Mouse (Mus musculus) lung, postnatal 36 days (tissue): Measurements from ENCODE around the gene Atp2b2.
A peak's percentile ranks its signal among the peaks of the same experiment; 100 is the strongest.
"Not testable (repeated sequence)": the region's sequence is repeated elsewhere in the genome, so short reads cannot be mapped to it uniquely, and the experiment has no call there.

Source experiments
- DNase-seq: peaks from one replicate; pipeline ENCODE4 v3.0.0; 2022; ENCODE audit warnings: mixed read lengths

Gene Atp2b2

DNA sequence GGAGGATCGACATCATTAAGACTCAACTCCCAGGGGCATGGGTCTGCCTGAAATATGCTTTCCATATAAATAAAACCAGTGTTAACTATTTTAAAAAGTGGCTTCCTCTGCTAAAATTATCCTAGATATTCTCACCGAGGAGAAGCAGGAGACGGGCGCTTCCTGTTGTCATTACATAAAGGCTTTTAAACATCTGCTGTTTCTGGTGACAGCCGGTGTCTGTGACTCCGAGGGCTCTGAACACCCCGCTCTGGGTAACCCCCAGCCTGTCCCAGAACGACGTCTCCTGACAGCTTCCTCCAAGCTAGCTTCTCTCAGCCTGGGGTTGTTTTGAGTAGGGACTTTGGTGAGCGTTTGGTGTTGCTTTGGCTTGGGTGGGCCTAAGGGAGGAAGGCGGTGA lies 273.6 kb downstream of the Atp2b2 start:
- DNase-seq: no peak

DNA sequence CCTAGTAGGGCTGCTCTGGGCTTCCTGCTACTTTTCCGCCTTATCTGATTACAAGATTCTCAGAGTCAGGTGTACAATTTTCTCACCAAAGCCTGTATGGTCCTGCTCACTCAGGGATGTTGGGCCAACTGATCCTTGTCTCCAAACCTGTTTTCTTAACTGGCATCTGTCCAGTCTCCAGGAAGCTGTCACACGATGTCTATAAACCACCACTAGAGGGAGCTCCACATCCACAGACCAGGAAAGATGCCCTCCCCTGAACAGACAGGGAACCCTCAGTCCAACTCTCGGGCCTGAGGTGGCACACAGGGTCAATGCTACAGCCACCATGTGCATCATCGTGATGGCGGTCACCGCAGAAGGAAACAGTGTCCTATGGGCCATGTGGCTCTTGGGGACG lies 280.8 kb downstream of the Atp2b2 start:
- DNase-seq: peak; percentile 78

DNA sequence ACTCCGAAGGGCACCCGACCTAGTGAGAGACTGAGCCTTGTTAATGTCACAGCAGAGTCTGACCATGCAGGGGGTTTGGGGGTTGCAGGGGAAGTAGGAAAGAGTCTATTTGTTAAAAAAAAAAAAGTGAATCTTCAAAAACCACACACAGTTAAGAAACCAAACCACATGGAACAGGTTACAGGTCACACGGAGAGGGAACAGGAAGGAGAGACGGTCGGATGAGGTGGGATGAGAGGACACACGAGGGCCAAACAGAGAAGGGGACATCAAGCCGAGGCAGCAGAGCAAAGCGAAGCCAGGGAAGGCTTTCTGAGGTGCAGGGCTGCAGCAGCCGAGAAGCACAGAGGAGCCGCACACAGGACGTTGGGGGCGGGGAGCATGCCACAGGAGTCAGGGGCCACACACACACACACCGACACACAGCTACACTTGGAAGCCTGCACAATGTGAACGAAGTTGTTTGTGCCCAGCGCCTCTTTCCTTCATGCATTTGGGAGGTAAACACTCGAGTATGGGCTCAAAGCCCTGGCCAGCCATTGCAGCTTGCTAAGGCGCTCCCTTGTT lies 293.2 kb downstream of the Atp2b2 start:
- peak; percentile 21 for DNase-seq

DNA sequence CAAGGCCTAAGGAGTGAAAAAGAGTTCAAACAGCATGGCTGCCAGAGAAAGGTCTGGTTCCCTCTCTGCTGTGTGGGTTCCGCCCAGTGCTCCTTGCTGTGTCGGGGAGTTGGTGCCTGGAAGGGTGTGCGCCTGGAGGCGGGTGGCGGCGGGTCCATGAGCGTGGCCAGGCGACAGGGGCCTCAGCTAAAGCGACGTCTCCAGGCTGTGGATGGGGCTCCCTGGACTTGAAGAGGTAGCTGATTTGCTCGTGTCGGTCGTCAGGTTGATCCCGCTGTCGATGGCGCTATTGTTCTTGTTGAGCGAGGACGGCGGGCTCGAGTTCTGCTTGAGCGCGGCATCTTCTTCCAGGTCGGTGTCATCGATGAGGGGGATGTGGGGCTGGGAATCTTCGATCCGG lies 294.1 kb downstream of the Atp2b2 start:
- no peak for DNase-seq

DNA sequence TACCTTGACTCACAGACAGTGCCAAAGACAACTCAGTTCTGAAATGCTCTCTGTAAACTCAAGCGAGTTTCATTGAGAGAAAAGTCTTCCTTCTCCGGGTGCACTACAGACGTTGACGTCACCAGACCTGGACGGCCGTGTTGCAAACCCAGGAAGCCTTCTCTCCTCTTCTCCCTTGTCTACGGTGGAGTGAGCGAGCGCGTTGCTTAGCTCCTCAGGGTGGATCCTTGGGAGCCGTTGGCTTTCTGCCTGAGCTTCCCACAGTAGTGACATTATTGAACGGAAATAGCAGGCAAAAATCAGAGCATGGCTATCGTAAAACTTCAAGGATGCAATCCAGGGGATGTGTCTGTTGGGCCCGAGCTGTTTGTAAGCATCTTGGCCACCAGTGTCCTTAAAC lies 295.1 kb downstream of the Atp2b2 start:
- DNase-seq: no peak

DNA sequence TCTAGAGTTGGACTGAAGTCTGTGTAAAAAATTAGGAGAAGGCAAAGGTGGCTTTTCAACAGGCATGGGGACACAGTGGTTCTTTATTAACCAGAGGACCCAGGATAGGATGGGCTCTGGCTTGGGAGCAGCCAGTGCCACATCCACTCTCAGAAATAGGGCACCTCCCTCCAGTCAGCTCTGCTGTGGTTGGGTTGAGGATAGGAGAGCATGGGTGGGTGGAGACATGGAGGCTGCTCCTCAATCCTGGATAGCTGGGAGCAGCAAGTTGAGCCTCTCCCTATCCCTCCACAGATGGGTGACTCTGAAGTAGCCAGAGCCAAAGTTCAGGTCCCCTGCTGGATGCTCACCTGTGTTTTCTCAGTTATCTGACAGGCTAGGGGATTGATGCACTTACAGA lies 297.3 kb downstream of the Atp2b2 start:
- no peak for DNase-seq

DNA sequence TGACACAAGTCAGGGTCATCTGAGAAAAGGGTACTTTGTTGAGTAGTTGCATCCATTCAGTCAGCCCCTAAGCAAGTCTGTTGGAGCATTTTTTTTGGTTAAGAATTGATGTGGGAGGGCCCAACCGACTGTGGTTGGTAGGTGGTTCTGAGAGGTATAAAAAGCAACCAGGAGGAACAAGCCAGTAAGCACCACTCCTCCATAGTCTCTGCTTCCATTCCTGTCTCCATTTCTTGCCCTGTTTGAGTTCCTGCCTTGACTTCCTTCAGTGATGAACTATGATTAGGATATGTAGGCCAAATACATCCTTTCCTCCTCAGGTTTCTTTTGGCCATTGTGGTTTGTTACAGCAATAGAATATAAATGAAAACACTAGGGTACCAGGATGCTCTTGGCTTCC lies 299.3 kb downstream of the Atp2b2 start:
- no peak for DNase-seq

DNA sequence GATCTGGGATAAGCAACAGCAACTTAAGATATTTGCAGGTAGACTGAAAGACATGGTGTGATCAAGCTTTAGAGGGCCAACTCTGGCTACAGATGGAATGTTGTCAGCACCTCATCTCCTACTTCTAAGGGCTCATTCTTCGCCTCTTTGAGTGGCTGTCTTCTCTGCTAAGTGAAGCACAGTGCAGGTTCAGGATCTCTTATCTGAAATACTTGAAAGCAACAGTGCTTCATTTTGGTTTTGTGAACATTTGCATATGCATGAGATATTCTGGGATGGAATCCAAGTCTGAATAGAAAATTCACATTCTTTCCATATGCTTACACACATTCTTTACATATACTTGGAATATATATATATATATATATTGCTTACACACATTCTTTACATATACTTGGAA lies 300.1 kb downstream of the Atp2b2 start:
- DNase-seq: no peak

DNA sequence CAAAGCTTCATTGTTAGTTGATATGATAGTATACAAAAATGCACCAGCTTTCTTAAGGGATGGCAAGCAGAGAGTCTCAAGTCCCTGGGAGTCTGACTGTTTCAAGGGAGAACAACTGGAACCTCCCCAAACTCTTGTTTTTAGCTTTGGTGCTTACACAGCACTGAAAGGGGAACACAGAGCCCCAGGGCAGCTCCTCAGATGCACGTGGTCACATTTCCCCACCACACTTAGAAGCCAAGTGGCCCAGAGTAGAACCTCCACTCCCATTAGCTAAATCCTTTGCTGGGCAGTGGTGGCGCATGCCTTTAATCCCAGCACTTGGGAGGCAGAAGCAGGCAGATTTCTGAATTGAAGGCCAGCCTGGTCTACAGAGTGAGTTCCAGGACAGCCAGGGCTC lies 301.0 kb downstream of the Atp2b2 start:
- no peak for DNase-seq

DNA sequence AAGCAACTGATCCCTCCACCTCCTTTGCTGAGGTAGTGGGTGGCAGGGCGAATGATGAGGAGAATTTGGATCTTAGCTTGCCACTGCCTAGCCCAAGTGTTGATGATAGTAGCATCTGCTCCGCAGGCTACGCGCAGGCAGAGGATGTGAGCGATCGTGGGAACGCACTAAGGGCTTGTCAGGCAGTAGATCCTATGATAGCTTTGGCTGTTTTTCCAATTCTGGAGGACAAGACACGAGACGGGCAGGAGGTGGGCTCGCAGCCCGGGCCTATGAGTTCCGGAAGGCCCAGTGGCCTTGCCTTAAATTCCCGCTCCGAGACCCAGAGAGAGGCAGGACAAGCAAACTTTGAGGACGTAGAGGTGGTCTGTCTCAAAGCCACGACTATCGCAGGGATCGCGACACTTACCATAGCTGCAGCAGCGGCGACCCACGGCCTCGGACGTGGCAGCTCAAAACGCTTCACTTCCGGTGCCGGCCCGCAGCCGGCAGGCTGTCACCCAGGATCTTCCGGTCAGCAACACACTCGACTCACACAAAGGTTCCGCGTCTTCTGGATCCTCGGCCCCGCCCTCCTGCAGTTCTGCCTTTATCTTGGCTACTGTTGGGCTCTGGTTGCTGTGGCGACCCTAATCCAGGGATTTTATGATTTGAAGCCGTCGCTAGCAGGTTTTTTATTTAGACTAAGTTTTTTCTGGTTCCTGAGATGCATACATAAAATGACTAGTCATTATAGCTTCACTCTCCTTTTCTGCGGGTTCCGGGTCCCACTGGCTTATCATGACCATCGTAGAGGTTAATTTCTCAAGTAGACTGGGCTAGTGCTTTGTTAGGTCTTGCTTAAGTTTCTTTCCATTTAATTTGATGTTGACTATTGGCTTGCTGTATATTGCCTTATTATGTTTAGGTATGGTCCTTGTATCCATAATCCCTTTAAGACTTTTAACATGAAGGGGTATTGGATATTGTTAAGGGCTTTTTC lies 301.9 kb downstream of the Atp2b2 start, which contains the start of gene Sec13:
Sec13 (minus strand) TSS at position 508 of the 982 bp plus-strand sequence.
- peak; percentile 87 for DNase-seq

DNA sequence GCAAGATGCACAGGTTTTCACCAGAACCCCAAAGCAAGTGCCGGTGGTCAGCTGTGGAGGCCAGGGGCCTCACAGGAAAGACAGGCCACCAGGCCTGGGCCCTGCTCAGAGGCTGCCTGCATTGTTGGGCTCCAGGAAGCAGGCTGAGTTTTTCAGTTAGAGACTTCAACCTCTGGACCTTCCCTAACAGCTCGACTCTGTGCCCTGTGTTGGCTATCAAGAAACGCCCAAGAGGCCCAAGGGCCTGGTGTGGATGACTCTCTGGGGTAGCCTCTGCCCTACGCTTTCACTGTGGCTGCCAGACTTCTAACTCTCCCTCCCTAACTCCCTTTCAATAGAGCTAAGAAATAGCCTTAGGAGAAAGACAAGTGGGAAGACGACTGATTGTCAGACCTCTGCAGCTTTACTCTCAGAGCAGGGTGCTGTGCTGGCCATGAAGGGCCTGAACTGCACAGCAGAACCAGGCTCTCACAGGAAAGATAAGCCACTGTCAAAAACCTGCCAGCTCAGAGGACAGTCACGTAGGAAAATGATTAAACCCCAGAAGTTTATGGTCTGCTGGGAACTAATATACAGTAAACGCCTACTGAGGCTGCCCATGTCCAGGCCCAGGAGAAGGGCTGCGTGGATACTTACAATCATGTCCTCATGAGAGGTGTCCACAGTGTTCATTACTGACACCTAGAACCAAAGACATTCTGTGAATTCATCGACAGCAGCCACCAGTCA lies 304.9 kb downstream of the Atp2b2 start:
- no peak for DNase-seq

DNA sequence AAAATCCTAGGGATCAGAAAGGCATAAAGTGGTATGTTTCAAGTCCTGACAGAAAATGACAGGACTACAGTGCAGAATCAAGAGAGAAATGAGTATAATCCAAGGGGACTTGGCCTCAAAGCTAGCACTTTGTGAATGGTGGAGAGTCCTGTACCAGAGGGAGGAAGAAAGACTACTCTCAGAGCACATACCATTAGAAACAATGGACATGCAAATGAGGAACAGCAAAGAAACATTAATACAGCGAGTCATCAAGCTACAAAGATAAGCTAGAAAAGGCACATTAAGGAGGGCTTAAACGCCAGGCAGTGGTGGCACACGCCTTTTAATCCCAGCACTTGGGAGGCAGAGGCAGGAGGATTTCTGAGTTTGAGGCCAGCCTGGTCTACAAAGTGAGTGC lies 311.1 kb downstream of the Atp2b2 start:
- DNase-seq: no peak

DNA sequence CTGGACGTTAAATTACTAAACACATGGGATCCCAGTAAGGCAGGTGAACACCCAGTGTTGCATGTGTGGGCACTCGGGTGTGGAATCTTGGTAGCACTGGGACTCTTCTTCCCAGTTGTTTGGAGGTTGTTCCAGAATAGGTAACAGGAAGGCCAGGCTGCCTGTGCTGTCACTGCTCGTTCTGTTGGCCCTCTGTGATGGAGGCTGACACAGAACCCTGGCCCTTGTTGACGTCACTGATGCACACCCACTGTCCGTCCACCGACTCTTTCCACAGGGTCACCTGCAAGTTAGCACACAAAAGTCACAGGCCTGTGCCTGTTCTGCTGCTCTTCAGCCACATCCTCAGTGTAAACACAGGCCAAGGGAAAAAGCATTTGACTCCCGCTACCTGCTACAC lies 314.2 kb downstream of the Atp2b2 start:
- DNase-seq: no peak

DNA sequence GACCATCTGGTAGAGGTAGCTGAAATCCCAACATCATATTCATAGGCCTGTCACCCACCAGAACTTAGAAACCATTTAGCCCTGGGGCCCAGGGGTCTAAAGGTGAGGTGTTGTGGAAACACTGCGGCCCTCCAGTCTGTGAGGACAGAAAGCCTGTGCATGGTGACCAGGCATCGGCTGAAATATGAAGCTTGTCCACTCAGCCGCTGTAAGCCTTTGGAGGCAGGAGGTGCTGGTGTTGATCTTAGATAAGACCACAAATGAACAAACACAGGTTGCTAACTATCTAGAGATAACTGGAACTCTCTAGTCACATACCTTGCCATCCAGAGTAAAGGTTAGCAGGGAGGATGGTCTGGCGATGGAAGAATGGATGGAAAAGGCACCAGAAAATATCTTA lies 321.4 kb downstream of the Atp2b2 start:
- DNase-seq: peak; percentile 32

DNA sequence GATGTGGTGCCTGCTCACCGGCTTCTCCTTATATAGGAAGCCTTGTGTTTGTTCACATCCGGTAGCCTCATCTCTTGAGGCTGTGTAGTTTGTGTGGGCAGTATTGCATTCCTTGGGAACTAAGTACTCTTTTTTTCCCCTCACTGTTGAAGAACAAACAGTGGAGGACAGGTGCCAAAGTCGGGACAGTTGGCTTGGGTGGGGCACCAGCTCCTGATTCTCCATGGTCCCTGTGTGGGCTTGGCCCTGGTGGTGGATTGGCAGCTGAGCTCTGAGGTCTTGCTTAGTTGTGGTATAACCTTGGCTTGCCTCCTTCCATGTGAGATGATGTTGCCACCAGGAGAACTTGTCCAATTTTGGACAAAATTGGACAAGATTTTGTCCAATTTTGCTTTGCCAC lies 322.5 kb downstream of the Atp2b2 start, which contains the start of gene Ghrl:
Ghrl (minus strand) TSS at position 3 of the 400 bp plus-strand sequence.
- DNase-seq: no peak

DNA sequence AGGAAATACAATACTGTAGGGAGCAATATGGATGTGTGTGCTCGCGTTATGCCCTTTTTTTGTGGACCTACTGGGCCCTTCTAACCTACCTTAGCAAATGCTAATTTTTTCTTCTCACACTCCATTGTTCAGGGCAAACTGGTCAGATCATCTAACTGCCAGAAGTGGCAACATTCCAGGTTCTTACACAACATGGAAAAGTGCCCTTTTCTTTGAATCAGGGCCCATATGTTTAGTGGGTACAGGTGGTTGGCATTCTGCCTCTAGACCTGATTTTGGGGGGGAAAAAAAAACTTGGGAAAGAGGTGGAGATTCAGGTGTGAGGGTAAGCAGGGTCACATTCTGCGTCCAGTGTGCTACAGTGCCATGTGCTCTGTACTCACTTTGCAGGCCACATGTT lies 324.9 kb downstream of the Atp2b2 start:
- peak; percentile 44 for DNase-seq

DNA sequence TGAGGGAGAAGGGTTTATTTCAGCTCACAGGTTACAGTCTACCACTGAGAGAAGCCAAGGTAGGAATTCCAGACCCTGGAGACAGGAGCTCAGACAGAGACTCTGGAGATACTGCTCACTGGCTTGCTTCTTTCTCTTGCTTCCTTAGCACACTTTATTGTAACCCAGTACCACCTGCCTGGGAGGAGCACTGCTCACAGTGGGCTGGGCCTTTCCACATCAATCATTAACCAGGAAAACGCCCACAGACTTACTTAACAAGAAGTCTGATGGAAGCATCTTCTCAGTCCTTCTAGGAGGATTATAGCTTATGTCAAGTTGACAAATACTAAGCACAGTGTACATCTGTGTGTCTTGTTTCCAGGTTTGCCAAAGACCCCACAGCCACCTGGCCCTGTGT lies 327.6 kb downstream of the Atp2b2 start:
- DNase-seq: no peak

DNA sequence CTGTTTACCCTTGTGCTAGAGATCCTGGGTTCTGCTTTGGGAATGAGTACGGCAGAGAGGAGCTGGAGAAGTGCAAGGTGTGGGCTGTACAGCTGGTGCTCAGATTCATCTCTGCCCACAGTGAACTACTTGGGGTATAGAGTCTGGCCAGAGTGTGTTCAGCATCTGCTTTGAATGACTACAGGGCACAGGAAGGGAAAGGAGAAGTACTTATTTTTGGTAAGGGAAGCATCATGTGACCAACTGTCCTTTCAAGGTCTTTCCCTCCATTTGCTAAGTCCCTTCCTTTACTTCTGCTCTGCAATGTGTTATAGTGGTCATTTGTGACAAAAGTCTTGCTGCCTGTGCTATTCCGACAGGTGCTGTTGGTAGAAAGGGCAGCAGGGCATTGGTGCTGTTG lies 328.1 kb downstream of the Atp2b2 start:
- DNase-seq: no peak

DNA sequence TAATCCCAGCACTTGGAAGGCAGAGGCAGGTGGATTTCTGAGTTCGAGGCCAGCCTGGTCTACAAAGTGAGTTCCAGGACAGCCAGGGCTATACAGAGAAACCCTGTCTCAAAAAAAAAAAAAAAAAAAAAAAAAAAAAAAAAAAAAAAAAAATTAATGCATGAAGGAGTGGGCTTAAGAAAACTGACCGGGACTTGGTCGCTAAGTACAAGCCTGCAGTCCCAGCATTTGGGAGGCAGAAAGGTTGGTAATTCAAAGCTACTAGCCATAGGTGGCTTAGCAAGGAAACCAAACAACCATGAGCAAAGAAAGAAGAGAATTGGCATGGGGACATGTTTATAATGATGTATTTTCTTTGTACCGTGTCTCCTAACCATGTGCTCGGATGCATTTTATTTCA lies 329.0 kb downstream of the Atp2b2 start:
- DNase-seq: not testable (repeated sequence)

DNA sequence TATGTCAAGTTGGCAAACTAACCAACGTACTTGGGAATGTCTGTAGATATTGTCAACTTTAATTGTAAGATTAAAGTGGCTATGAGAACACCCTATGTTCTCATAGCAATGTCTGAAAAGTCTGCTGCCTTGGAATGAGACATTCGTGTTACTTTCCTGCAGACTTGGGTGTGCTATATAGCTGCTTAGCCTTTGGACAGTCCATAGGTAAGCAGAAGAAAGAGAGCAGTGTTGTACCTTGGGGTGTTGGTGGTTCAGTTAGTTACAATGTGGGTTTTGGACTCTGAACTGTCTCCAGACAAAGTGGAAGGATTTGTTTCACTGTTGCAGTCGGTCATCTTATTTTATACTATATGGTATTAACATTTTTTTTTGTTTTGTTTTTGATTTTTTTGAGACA lies 329.7 kb downstream of the Atp2b2 start:
- no peak for DNase-seq

DNA sequence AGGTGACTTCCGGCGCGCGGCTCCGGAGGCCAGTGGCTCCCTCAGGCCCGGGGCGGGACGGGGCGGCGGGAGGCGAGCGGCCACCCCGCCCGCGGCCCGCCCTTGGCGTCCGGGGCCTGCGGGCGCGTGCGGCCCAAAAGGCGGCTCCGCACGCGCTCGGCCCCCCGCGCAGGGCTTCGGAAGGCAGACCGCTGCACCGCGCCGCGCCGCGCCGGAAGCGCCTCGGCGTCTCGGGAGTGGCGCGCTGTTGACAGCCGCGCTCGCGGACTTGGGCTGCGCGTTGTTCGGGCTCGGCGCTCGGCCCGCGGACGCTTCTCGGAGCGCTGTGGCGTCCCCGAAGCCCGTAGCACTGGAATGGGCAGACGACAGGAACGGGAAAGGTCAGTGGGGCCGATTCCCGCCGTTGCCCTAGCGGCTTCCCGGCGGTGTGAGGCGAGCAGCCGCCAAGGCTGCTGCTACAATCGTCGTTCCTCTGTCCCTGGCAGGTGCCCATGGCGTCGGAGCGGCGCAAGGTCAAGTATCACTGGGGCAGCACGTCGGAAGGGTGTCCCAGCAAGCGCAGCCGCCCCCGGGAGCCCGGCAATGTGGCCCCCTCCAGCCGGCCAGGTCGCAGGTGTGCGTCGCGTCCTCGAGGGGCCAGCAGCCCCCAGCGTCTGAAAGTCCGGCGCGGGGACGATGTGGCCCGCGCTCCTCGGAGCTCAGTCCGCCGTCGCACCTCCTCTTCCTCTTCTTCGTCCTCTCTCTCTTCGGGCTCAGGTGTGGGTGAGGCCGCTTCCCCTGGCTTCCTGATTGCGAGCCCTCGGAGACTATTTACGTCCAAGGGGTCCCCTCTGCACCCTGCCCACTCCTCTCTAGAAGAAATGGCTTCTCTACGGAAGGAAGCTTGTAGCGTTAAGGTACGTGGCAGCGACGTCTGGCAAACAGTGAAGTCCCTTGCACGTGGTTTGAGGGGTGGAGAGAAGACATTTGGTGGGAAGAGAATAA lies 344.9 kb downstream of the Atp2b2 start:
- DNase-seq: no peak

DNA sequence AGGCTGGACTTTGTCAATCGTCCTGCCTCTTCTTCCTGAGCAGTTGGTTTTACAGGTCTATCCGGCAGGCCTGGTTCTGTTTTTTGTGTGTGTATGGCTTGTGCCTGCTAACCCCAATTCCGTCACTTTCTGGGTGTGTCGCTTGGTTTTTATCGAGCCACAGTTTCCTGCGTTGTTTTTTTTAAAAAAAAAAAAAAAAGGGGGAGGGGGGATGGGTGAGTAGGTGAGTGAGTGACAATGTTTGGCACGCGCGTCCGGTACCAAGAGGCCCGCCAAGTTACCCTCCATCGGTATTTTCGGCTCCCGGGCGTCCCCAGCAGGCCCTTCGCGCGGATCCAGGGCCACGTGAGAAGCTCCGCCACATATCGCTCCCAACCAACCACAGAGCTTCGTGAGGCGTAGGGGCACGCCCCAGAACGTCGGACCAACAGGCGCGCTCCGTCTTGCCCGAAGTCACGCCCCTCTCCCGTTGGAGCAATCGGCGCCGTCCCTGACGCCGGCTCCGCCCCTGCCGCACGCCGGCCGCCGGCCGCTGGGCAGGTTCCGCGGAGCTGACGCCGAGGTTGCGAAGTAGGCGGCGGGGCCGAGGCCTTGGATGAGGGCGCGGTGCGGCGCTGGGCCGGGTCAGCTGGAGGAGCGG lies 345.7 kb downstream of the Atp2b2 start, which contains the start of gene Tatdn2:
Tatdn2 (plus strand) TSS at position 469 of the 640 bp plus-strand sequence.
- DNase-seq: peak; percentile 98
